Mouse (Mus musculus) liver, postnatal 0 days (tissue): ENCODE measurements at regions not wholly inside any gene's neighbourhood (a gene's known extent, or its start where the extent isn't known, plus 50 kb on each side); places are given as distances from the start of the nearest gene placed in this dataset.

ENCODE experiments used
- CTCF ChIP-seq: sonication (generic); IDR thresholded peaks from 2 replicates; pipeline ENCODE4 v1.5.1; 2016; ENCODE audit warnings: antibody characterized with exemption, low read depth
- EP300 ChIP-seq: IDR thresholded peaks from 2 replicates; pipeline ENCODE4 v1.6.1; 2016; ENCODE audit warnings: antibody characterized with exemption, low read depth, mild to moderate bottlenecking

DNA sequence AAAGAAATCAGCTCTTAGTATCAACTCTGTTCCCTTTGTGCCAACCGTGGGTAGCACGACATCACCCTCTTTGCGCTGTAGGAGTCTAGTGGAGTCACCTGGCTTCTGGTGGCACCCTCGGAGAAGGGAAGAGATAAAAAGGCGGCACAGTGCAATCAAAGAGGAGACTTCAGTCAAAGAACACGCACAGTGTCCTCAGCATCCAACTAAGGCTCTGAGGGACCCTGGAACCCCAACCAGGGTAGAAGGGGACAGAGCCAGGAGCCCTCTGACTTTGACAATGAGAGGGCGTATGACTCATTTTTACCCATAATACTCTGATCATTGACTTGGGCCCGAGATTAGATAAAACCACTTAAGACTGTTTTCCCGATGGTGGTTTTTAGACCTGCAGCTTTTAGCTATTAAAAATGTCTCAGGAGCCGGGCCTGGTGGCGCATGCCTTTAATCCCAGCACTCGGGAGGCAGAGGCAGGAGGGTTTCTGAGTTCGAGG, 94.5 kb upstream of the Slc45a1 start:
- TF ChIP-seq EP300 (no peak), CTCF (no peak)
